Mouse (Mus musculus) hindbrain, embryonic 15.5 days (tissue): ENCODE data around the gene B230217C12Rik. TPM values are rescaled to one million over a fixed set of nuclear protein-coding genes. Genes with fewer than 3 reads are reported as not detected.
A peak's percentile ranks its signal among the peaks of the same experiment; 100 is the strongest.

Experiments used
- ATAC-seq: fragments of 200-750 bp; cut with Nextera tagmentation; 2 replicates; pipeline ENCODE4 v1.8.0; 2017; ENCODE audit warnings: low read depth, moderate number of reproducible peaks, moderate TSS enrichment; ENCODE audit not compliant: low FRiP score
- H3K27ac ChIP-seq: fragments of 300-500 bp; sonication (generic); replicated peaks from 2 replicates; pipeline ENCODE4 v1.5.1; 2015; ENCODE audit warnings: mild to moderate bottlenecking, inconsistent platforms
- H3K27me3 ChIP-seq: fragments of 300-500 bp; sonication (generic); 2 replicates; pipeline ENCODE4 v1.6.1; 2015; ENCODE audit warnings: control low read depth, inconsistent platforms
- H3K36me3 ChIP-seq: fragments of 300-500 bp; sonication (generic); 2 replicates; pipeline ENCODE4 v1.6.1; 2015; ENCODE audit warnings: control low read depth, inconsistent platforms
- H3K4me1 ChIP-seq: fragments of 300-500 bp; sonication (generic); replicated peaks from 2 replicates; pipeline ENCODE4 v1.6.1; 2015; ENCODE audit warnings: control low read depth, inconsistent platforms
- H3K4me2 ChIP-seq: fragments of 300-500 bp; sonication (generic); 2 replicates; pipeline ENCODE4 v1.6.1; 2015; ENCODE audit warnings: moderate library complexity, mild to moderate bottlenecking, inconsistent platforms
- H3K4me3 ChIP-seq: fragments of 300-500 bp; sonication (generic); 2 replicates; pipeline ENCODE4 v1.5.1; 2015; ENCODE audit warnings: mild to moderate bottlenecking, inconsistent platforms
- H3K9ac ChIP-seq: fragments of 300-500 bp; sonication (generic); 2 replicates; pipeline ENCODE4 v1.6.1; 2015; ENCODE audit warnings: inconsistent platforms
- H3K9me3 ChIP-seq: fragments of 300-500 bp; sonication (generic); 2 replicates; pipeline ENCODE4 v1.6.1; 2016; ENCODE audit warnings: control low read depth, inconsistent platforms
- WGBS: fragments of 180-500 bp; shearing (Covaris S2); methylation state at CpG from one replicate; pipeline ENCODE4 v1.1.7; 2015; 5-methylcytosine and 5-hydroxymethylcytosine counted together
- polyA plus RNA-seq: library from polyadenylated mRNA; unstranded; fragments of >200 nt; fragmentation: Nextera tagmentation; extraction: Ambion mirVana; gene quantifications from 2 replicates; pipeline ENCODE4 v1.2.1, GENCODE M21; 2015

The B230217C12Rik gene
- polyA plus RNA-seq, 1 experiment from 2014 or later = 38.8 TPM

GRCm38 (mm10) chr11:97810970-97811369 is 29.6 kb upstream of the B230217C12Rik start:
- H3K4me2 ChIP-seq = no peak overlapping the region
- no peaks in the 10 kb centered on the region for H3K9me3 ChIP-seq
- no peaks in the 10 kb centered on the region for H3K27me3 ChIP-seq
- peaks cover 79% of the 10 kb centered on the region for H3K4me1 ChIP-seq
- H3K27ac ChIP-seq = peak overlapping the region; percentile 88
- no peak for ATAC-seq
- H3K4me3 ChIP-seq = no peak overlapping the region
- WGBS = 14% methylated on average over 3 of the region's 3 CpGs
- no peak overlapping the region for H3K9ac ChIP-seq
- peaks cover 24% of the 10 kb centered on the region for H3K36me3 ChIP-seq

GRCm38 (mm10) chr11:97811569-97812362 is 28.8 kb upstream of the B230217C12Rik start:
- Histone ChIP-seq H3K4me2 (peak overlapping the region; percentile 43), H3K27ac (peak overlapping the region; percentile 88), H3K36me3 (peaks cover 25% of the 10 kb centered on the region), H3K9ac (peak overlapping the region; percentile 21; the same call in 1 of the 2 replicates), H3K27me3 (no peaks in the 10 kb centered on the region), H3K4me3 (no peak overlapping the region), H3K9me3 (no peaks in the 10 kb centered on the region), H3K4me1 (peaks cover 75% of the 10 kb centered on the region)
- peak; percentile 13; the same call in 1 of the 2 replicates for ATAC-seq
- 26% methylated on average over 12 of the region's 13 CpGs for WGBS

GRCm38 (mm10) chr11:97812491-97812921 is 28.1 kb upstream of the B230217C12Rik start:
- peak overlapping the region; percentile 43 for H3K4me2 ChIP-seq

GRCm38 (mm10) chr11:97813085-97813484 is 27.5 kb upstream of the B230217C12Rik start:
- H3K27me3 ChIP-seq = no peaks in the 10 kb centered on the region
- WGBS = 26% methylated on average over 7 of the region's 7 CpGs
- H3K4me3 ChIP-seq = no peak overlapping the region
- H3K9ac ChIP-seq = peak overlapping the region; percentile 16
- no peaks in the 10 kb centered on the region for H3K9me3 ChIP-seq
- peak overlapping the region; percentile 43 for H3K4me2 ChIP-seq
- ATAC-seq = peak; percentile 39; the same call in 1 of the 2 replicates
- peak overlapping the region; percentile 88 for H3K27ac ChIP-seq
- peaks cover 19% of the 10 kb centered on the region for H3K36me3 ChIP-seq
- H3K4me1 ChIP-seq = peaks cover 76% of the 10 kb centered on the region

More at GRCm38 (mm10) chr11:97812491-97812921, 28.1 kb upstream of the B230217C12Rik start:
- Histone ChIP-seq H3K27me3 (no peaks in the 10 kb centered on the region), H3K4me3 (no peak overlapping the region), H3K4me1 (peaks cover 76% of the 10 kb centered on the region), H3K27ac (peak overlapping the region; percentile 88), H3K9me3 (no peaks in the 10 kb centered on the region), H3K9ac (peak overlapping the region; percentile 21), H3K36me3 (peaks cover 21% of the 10 kb centered on the region)
- peak; percentile 90 for ATAC-seq
- WGBS = 28% methylated on average over 3 of the region's 3 CpGs

GRCm38 (mm10) chr11:97813746-97814515 is 26.6 kb upstream of the B230217C12Rik start:
- 68% methylated on average over 16 of the region's 17 CpGs for WGBS
- Histone ChIP-seq H3K4me3 (no peak overlapping the region), H3K9ac (peak overlapping the region; percentile 16; the same call in 1 of the 2 replicates), H3K4me2 (no peak overlapping the region), H3K4me1 (peaks cover 76% of the 10 kb centered on the region), H3K27ac (peak overlapping the region; percentile 88; the same call in 1 of the 2 replicates), H3K9me3 (no peaks in the 10 kb centered on the region), H3K27me3 (no peaks in the 10 kb centered on the region), H3K36me3 (peaks cover 17% of the 10 kb centered on the region)
- ATAC-seq = no peak

GRCm38 (mm10) chr11:97815736-97816135 is 24.8 kb upstream of the B230217C12Rik start:
- no peak for ATAC-seq
- H3K4me2 ChIP-seq = no peak overlapping the region
- no peak overlapping the region for H3K9ac ChIP-seq
- H3K27ac ChIP-seq = no peak overlapping the region
- H3K27me3 ChIP-seq = no peaks in the 10 kb centered on the region
- H3K36me3 ChIP-seq = peaks cover 18% of the 10 kb centered on the region
- no peaks in the 10 kb centered on the region for H3K9me3 ChIP-seq
- WGBS = 84% methylated on average over 11 of the region's 11 CpGs
- H3K4me1 ChIP-seq = peaks cover 67% of the 10 kb centered on the region
- no peak overlapping the region for H3K4me3 ChIP-seq

GRCm38 (mm10) chr11:97816176-97816575 is 24.4 kb upstream of the B230217C12Rik start:
- H3K4me3 ChIP-seq = no peak overlapping the region
- WGBS = 73% methylated on average over 5 of the region's 5 CpGs
- H3K36me3 ChIP-seq = peaks cover 18% of the 10 kb centered on the region
- peaks cover 66% of the 10 kb centered on the region for H3K4me1 ChIP-seq
- no peaks in the 10 kb centered on the region for H3K9me3 ChIP-seq
- ATAC-seq = no peak
- H3K27me3 ChIP-seq = no peaks in the 10 kb centered on the region
- no peak overlapping the region for H3K9ac ChIP-seq
- H3K27ac ChIP-seq = peak overlapping the region; percentile 49; the same call in 1 of the 2 replicates
- H3K4me2 ChIP-seq = no peak overlapping the region

GRCm38 (mm10) chr11:97816916-97817315 is 23.7 kb upstream of the B230217C12Rik start:
- H3K27me3 ChIP-seq = no peaks in the 10 kb centered on the region
- no peak for ATAC-seq
- H3K4me1 ChIP-seq = peaks cover 58% of the 10 kb centered on the region
- H3K4me3 ChIP-seq = no peak overlapping the region
- H3K36me3 ChIP-seq = peaks cover 18% of the 10 kb centered on the region
- no peak overlapping the region for H3K4me2 ChIP-seq
- no peak overlapping the region for H3K27ac ChIP-seq
- no peaks in the 10 kb centered on the region for H3K9me3 ChIP-seq
- WGBS = 60% methylated on average over 9 of the region's 9 CpGs
- no peak overlapping the region for H3K9ac ChIP-seq

- H3K4me1 ChIP-seq = peaks cover 53% of the 10 kb centered on the region
These were observed 23.2 kb upstream of the B230217C12Rik start for GRCm38 (mm10) chr11:97817379-97817778.

GRCm38 (mm10) chr11:97818003-97818402 is 22.6 kb upstream of the B230217C12Rik start:
- peaks cover 50% of the 10 kb centered on the region for H3K4me1 ChIP-seq
- no peaks in the 10 kb centered on the region for H3K27me3 ChIP-seq
- WGBS = 41% methylated on average over 6 of the region's 6 CpGs
- H3K27ac ChIP-seq = peak overlapping the region; percentile 79
- H3K9ac ChIP-seq = no peak overlapping the region
- no peak overlapping the region for H3K4me2 ChIP-seq
- no peaks in the 10 kb centered on the region for H3K9me3 ChIP-seq
- no peak for ATAC-seq
- peaks cover 21% of the 10 kb centered on the region for H3K36me3 ChIP-seq
- H3K4me3 ChIP-seq = no peak overlapping the region

More at GRCm38 (mm10) chr11:97817379-97817778, 23.2 kb upstream of the B230217C12Rik start:
- Histone ChIP-seq H3K9me3 (no peaks in the 10 kb centered on the region), H3K36me3 (peaks cover 19% of the 10 kb centered on the region), H3K4me3 (no peak overlapping the region), H3K9ac (no peak overlapping the region), H3K4me2 (no peak overlapping the region), H3K27me3 (no peaks in the 10 kb centered on the region), H3K27ac (no peak overlapping the region)
- WGBS = 43% methylated on average over 5 of the region's 5 CpGs
- no peak for ATAC-seq

- Histone ChIP-seq H3K36me3 (peaks cover 24% of the 10 kb centered on the region), H3K4me1 (peaks cover 48% of the 10 kb centered on the region)
- WGBS = 6% methylated on average over 4 of the region's 4 CpGs
These were observed 22.0 kb upstream of the B230217C12Rik start for GRCm38 (mm10) chr11:97818571-97818970.

GRCm38 (mm10) chr11:97819102-97819501 is 21.5 kb upstream of the B230217C12Rik start:
- H3K27ac ChIP-seq = peak overlapping the region; percentile 79
- no peaks in the 10 kb centered on the region for H3K27me3 ChIP-seq
- no peak overlapping the region for H3K9ac ChIP-seq
- ATAC-seq = no peak
- no peaks in the 10 kb centered on the region for H3K9me3 ChIP-seq
- 56% methylated on average over 4 of the region's 4 CpGs for WGBS
- H3K4me3 ChIP-seq = no peak overlapping the region
- peaks cover 43% of the 10 kb centered on the region for H3K4me1 ChIP-seq
- H3K4me2 ChIP-seq = no peak overlapping the region
- peaks cover 28% of the 10 kb centered on the region for H3K36me3 ChIP-seq

More at GRCm38 (mm10) chr11:97818571-97818970, 22.0 kb upstream of the B230217C12Rik start:
- H3K27me3 ChIP-seq = no peaks in the 10 kb centered on the region
- H3K4me2 ChIP-seq = no peak overlapping the region; the same call in 1 of the 2 replicates
- peak; percentile 82 for ATAC-seq
- H3K27ac ChIP-seq = peak overlapping the region; percentile 79
- H3K4me3 ChIP-seq = no peak overlapping the region
- 0 out of 2 replicates have a peak overlapping the region, but pooled peaks have one; percentile 3 for H3K9ac ChIP-seq
- no peaks in the 10 kb centered on the region for H3K9me3 ChIP-seq
